Comparison of ENCODE assay signal across 9 mouse cellular contexts in genomic region chr11:121369622-121370021, GRCm38 (mm10). TPM values are rescaled to one million over a fixed set of nuclear protein-coding genes. Genes with fewer than 3 reads are reported as not detected.
DNase-seq lines count a peak whose midpoint lies in the region; ATAC-seq lines count a peak whose summit lies in the region.
"Had no signal": no experiment of that assay in that cellular context is flagged by ENCODE, and none has a peak within 500 bp of the region (broad histone marks: within the 10 kb centered on the region; RNA-seq: fewer than 3 reads in every experiment).

No protein-coding gene starts in this region.

- no peaks in the 10 kb centered on the region for H3K4me1 ChIP-seq in forebrain, embryonic 11.5 days (replicated peaks; ENCODE audit: control insufficient read depth, insufficient read depth, low read length)
- H3K4me1 ChIP-seq in forebrain, embryonic 12.5 days, result no peaks in the 10 kb centered on the region

- H3K9ac ChIP-seq in forebrain, embryonic 11.5 days (ENCODE audit: low read length), result no peak overlapping the region
- H3K9ac ChIP-seq in forebrain, embryonic 12.5 days, result no peak overlapping the region

- no peak overlapping the region for H3K4me2 ChIP-seq in forebrain, embryonic 11.5 days (ENCODE audit: low read depth, low read length, severe bottlenecking)
- H3K4me2 ChIP-seq in forebrain, embryonic 12.5 days, result no peak overlapping the region

- no peak for ATAC-seq in forebrain, embryonic 11.5 days (replicated peaks; ENCODE audit: low FRiP score)
- ATAC-seq in forebrain, embryonic 12.5 days (ENCODE audit: low FRiP score), result no peak
- peak; percentile 71 for ATAC-seq in granulocyte monocyte progenitor cell, adult 5-6 weeks (replicated peaks; ENCODE audit: poor library complexity, severe bottlenecking)
- no peak for ATAC-seq in megakaryocyte-erythroid progenitor cell, adult 5-6 weeks (replicated peaks; ENCODE audit: low FRiP score, low TSS enrichment, poor library complexity, severe bottlenecking)

- H3K27ac ChIP-seq in forebrain, embryonic 11.5 days (ENCODE audit: low read depth, low read length), result no peak overlapping the region
- no peak overlapping the region for H3K27ac ChIP-seq in forebrain, embryonic 12.5 days

- no peak overlapping the region for H3K4me3 ChIP-seq in forebrain, embryonic 11.5 days (ENCODE audit: low read depth, low read length)
- no peak overlapping the region for H3K4me3 ChIP-seq in forebrain, embryonic 12.5 days (replicated peaks)
- H3K4me3 ChIP-seq: myocyte had no signal

- no peaks in the 10 kb centered on the region for H3K9me3 ChIP-seq in forebrain, embryonic 11.5 days (ENCODE audit: control insufficient read depth, low read length)
- H3K9me3 ChIP-seq in forebrain, embryonic 12.5 days, result no peaks in the 10 kb centered on the region

- no peaks in the 10 kb centered on the region for H3K36me3 ChIP-seq in forebrain, embryonic 11.5 days (ENCODE audit: control insufficient read depth, insufficient read depth, low read length)
- H3K36me3 ChIP-seq in forebrain, embryonic 12.5 days (replicated peaks), result no peaks in the 10 kb centered on the region

- intact Hi-C loops in left cerebral cortex, postnatal 4 days (cut with DNase I), result no loop called here

- H3K27me3 ChIP-seq in forebrain, embryonic 11.5 days (ENCODE audit: control insufficient read depth, insufficient read depth, low read length), result no peaks in the 10 kb centered on the region
- H3K27me3 ChIP-seq in forebrain, embryonic 12.5 days, result 0 out of 2 replicates have a peak, but pooled peaks cover 10% of the 10 kb centered on the region

- DNase-seq in forebrain, embryonic 11.5 days (ENCODE audit: low spot score), result peak; percentile 72
- peak; percentile 43 for DNase-seq in left cerebral cortex, postnatal 4 days
- no peak for DNase-seq in left cerebral cortex, adult 11 months (ENCODE audit: low spot score)
- peak; percentile 68 for DNase-seq in ZHBTc4 (ENCODE audit: low read depth, low spot score)
- peak; percentile 57 for DNase-seq in mesoderm, embryonic 11.5 days (ENCODE audit: low read depth, low spot score)

- WGBS in forebrain, embryonic 11.5 days, result 62% methylated on average over 6 of the region's 6 CpGs
- WGBS in forebrain, embryonic 12.5 days, result 51% methylated on average over 6 of the region's 6 CpGs

RNA-seq across cellular contexts. Expression of gene Wdr45b, which starts 15.4 kb away (rescaled TPM):
- polyA plus RNA-seq in forebrain, embryonic 11.5 days (2014; fragmentation: Nextera tagmentation; extraction: Ambion mirVana), result 99.3 and 107 TPM in 2 replicates
- 84.0 and 86.5 TPM in 2 replicates for polyA plus RNA-seq in forebrain, embryonic 12.5 days (2016; fragmentation: Nextera tagmentation; extraction: Ambion mirVana)
- total RNA-seq in left cerebral cortex, postnatal 4 days (2021), result 10 to 100 TPM; 57.3 to 64.8 TPM
- 31.3 and 68.7 TPM in 2 replicates for total RNA-seq in granulocyte monocyte progenitor cell, adult 5-6 weeks (2014; fragmentation: Nextera tagmentation)
- total RNA-seq in granulocyte monocyte progenitor cell, adult 5-6 weeks (2017), result 42.4 and 52.4 TPM in 2 replicates
- total RNA-seq in megakaryocyte-erythroid progenitor cell, adult 5-6 weeks (2014; fragmentation: Nextera tagmentation), result 34.6 and 37.4 TPM in 2 replicates
- 33.6 and 41.1 TPM in 2 replicates for total RNA-seq in megakaryocyte-erythroid progenitor cell, adult 5-6 weeks (2017)

RNA-seq across cellular contexts. Expression of gene Rab40b, which starts 18.4 kb away (rescaled TPM):
- polyA plus RNA-seq in forebrain, embryonic 11.5 days (2014; fragmentation: Nextera tagmentation; extraction: Ambion mirVana), result 1.9 and 2.0 TPM in 2 replicates
- 3.1 and 3.8 TPM in 2 replicates for polyA plus RNA-seq in forebrain, embryonic 12.5 days (2016; fragmentation: Nextera tagmentation; extraction: Ambion mirVana)
- 10 to 100 TPM; 13.6 to 16.4 TPM for total RNA-seq in left cerebral cortex, postnatal 4 days (2021)
- total RNA-seq in granulocyte monocyte progenitor cell, adult 5-6 weeks (2014; fragmentation: Nextera tagmentation), result 0.71 TPM in 1 of 2 replicates, not detected in the other
- total RNA-seq in granulocyte monocyte progenitor cell, adult 5-6 weeks (2017), result not detected in 2 replicates
- 2.2 TPM in 1 of 2 replicates, not detected in the other for total RNA-seq in megakaryocyte-erythroid progenitor cell, adult 5-6 weeks (2014; fragmentation: Nextera tagmentation)
- 0.19 and 1.4 TPM in 2 replicates for total RNA-seq in megakaryocyte-erythroid progenitor cell, adult 5-6 weeks (2017)

RNA-seq across cellular contexts. Expression of gene Fn3krp, which starts 51.6 kb away (rescaled TPM):
- polyA plus RNA-seq in forebrain, embryonic 11.5 days (2014; fragmentation: Nextera tagmentation; extraction: Ambion mirVana), result 8.5 and 8.9 TPM in 2 replicates
- 7.3 and 7.7 TPM in 2 replicates for polyA plus RNA-seq in forebrain, embryonic 12.5 days (2016; fragmentation: Nextera tagmentation; extraction: Ambion mirVana)
- total RNA-seq in left cerebral cortex, postnatal 4 days (2021), result 10 to 100 TPM; 17.9 to 18.1 TPM
- 6.3 and 8.3 TPM in 2 replicates for total RNA-seq in granulocyte monocyte progenitor cell, adult 5-6 weeks (2014; fragmentation: Nextera tagmentation)
- 9.8 and 12.5 TPM in 2 replicates for total RNA-seq in granulocyte monocyte progenitor cell, adult 5-6 weeks (2017)
- total RNA-seq in megakaryocyte-erythroid progenitor cell, adult 5-6 weeks (2014; fragmentation: Nextera tagmentation), result 18.8 and 22.0 TPM in 2 replicates
- total RNA-seq in megakaryocyte-erythroid progenitor cell, adult 5-6 weeks (2017), result 35.3 and 42.9 TPM in 2 replicates

Comparison
In these comparisons a context has a peak if more than half of its experiments do, and no peak if none do; other contexts are left out.
1. RNA of gene Rab40b, which starts 18.4 kb away (total RNA-seq): 13.6 to 16.4 TPM in left cerebral cortex, postnatal 4 days; 0.71 TPM in granulocyte monocyte progenitor cell, adult 5-6 weeks and 0.19 to 2.2 TPM in megakaryocyte-erythroid progenitor cell, adult 5-6 weeks; every median in the first group is over 4 times any median in the second.